Mouse (Mus musculus) cerebellum, postnatal 14 days (tissue): ENCODE measurements around the gene Olfr777.
"Not testable (repeated sequence)": the region's sequence is repeated elsewhere in the genome, so short reads cannot be mapped to it uniquely, and the experiment has no call there.

Source experiments
- DNase-seq, 2 experiments: peaks; one replicate each; pipeline ENCODE4 v3.0.0; 2021; ENCODE audit warnings: mixed read lengths in 2 of 2

Gene Olfr777

GRCm38 (mm10) chr10:129271081-129271535 lies at the start of gene Olfr777:
Gene Olfr777, minus strand, starts transcription at chr10:129271485.
- no peak for DNase-seq

DNA sequence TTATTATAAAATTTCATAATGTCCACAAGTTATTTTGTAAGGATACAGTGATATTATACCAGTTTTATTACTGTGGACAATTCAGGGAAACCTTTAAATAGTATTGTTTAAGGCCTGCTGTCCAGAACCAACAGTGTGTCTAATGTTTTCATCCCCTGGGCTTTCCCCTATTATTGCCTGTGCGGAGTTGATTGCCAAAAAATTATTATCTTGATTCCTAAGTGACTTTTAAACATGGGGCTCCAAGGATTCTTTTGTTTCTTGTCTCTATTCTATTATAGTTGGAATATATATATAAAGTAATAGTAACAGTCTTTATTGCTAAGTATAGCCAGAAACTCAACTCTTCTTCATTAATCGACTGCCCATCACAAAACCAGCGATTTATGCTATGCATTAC lies 46.5 kb upstream of the Olfr777 start, which contains the start of gene Olfr780:
Gene Olfr780 (plus strand): TSS at position 301 of the 400 bp plus-strand sequence.
- no peak for DNase-seq

DNA sequence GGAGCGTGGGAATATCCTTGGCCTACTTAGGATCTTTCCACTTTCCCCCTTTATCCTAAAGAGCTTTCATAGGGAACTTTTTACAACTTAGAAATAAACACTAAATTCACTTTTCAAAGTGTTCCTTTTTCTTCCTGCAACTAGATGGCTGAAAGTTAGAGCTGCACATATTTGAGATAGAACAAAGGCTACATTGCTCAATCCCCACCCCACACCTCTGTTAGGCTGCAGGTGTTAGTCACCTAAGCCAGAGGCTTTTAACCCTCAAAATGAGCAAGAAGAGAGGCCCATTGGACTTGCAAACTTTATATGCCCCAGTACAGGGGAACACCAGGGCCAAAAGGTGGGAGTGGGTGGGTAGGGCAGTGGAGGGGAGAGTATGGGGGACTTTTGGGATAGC lies 42.2 kb upstream of the Olfr777 start:
- not testable (repeated sequence) for DNase-seq

DNA sequence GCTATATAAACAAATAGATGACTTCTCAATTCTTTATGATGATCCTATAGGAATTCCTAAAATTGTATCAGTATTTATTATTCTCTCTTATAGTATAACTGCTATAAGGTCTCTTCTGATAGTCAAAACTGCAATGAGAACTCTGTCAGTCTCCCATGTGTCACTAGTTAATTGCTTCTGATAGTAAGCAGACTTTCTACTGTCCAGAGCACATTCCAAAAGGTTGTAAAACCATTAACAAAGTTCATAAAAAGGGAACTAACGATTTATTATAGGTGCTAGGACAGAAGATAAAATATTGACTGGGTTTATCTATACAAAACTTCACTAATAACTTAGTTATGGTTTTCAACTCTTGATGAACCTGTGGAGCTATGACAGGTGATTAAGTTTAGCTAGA lies 41.7 kb upstream of the Olfr777 start:
- not testable (repeated sequence) for DNase-seq

DNA sequence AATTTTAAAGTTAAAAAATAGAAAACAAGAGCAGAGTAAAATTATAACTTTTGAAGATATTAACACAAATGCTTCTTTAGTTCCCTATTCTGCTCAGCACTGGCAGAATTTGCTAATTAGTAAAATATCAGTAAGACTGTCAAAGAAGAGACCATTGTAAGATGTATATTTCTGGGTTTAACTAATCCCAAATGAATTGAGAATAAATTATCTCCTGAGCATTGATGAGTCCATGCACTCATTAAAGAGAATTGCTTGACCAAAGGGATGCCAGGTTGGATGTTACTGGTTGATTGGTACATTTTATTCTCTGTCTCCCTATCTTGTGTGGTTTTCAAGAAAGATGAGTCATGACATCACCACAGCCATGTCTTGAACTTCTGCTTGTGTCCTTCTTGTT lies 12.5 kb downstream of the Olfr777 start, which contains the start of gene Olfr776:
Gene Olfr776 (plus strand): TSS at position 301 of the 400 bp plus-strand sequence.
- no peak for DNase-seq

DNA sequence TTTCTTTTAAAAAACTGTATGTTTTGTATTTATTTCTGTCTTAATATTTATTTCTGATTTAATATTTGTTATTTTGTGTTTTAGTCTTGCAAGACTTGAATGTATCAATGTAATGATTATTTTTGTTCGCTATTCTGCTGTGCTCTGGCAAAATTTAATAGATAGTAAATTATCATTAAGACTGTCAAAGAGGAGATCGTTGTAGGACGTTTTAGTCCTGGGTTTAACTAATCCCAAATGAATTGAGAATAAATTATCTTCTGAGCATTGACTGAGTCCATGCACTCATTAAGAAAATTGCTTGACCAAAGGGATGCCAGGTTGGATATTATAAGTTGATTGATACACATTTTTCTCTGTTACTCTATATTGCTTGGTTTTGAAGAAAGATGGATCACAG lies 23.2 kb downstream of the Olfr777 start, which contains the start of gene Olfr775:
Gene Olfr775 (plus strand): TSS at position 301 of the 400 bp plus-strand sequence.
- no peak for DNase-seq

GRCm38 (mm10) chr10:129235904-129236303 lies 35.4 kb downstream of the Olfr777 start, which contains the start of gene Olfr774:
Gene Olfr774, plus strand, starts transcription at chr10:129236204.
- no peak for DNase-seq

DNA sequence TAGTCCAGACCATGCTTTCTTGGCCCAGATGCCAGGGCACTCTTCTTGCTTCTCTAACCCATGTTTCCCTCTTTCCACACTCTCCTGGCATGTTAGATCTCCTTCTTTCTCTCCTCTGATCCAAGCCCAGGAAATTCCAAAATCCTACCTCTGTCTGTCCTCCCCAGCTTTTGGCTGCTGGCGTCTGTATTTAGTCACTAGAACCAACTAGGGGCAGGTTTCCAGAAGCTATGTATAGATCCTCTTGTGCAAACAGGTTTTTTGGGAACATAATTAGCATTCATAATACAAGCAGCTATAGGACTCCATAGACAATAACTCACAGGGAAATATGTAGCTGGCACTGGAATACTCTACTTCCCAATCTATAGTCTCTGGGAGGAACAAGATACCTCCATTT lies 40.5 kb downstream of the Olfr777 start:
- DNase-seq, result no peak
